Mouse (Mus musculus) spleen, adult 2 months (tissue): ENCODE results near the gene Sipa1l2.

Experiments
- CTCF ChIP-seq: fragments of 200-500 bp; IDR thresholded peaks from 2 replicates; pipeline ENCODE4 v1.5.1; 2011; ENCODE audit warnings: mild to moderate bottlenecking, inconsistent platforms; ENCODE audit not compliant: insufficient read depth, insufficient read length, insufficient replicate concordance; ENCODE audit errors: extremely low read depth
- POLR2A ChIP-seq: fragments of 200-500 bp; IDR thresholded peaks from 2 replicates; pipeline ENCODE4 v1.6.1; 2011; ENCODE audit warnings: low read depth, low read length, inconsistent platforms

GRCm38 (mm10) chr8:125391685-125392084, 177.9 kb downstream of the Sipa1l2 start:
- TF ChIP-seq POLR2A (no peak), CTCF (no peak)
